Mouse (Mus musculus): Measurements from ENCODE around the gene Emd. TPM values are rescaled to one million over a fixed set of nuclear protein-coding genes. Genes with fewer than 3 reads are reported as not detected.
"Not testable (repeated sequence)": the region's sequence is repeated elsewhere in the genome, so short reads cannot be mapped to it uniquely, and the experiment has no call there.

Gene Emd
- 17.9 and 22.7 TPM in 2 replicates for polyA plus RNA-seq (2016; fragmentation: Nextera tagmentation; extraction: Ambion mirVana)

- H3K9me3 ChIP-seq, result no peaks in the 10 kb centered on the region
- peak; percentile 96 for DNase-seq (ENCODE audit: low spot score)
- 0 out of 2 replicates have a peak, but pooled peaks cover 5% of the 10 kb centered on the region for H3K4me1 ChIP-seq
- 26% methylated on average over 39 of the region's 39 CpGs for WGBS
- H3K27me3 ChIP-seq (ENCODE audit: insufficient read depth, poor library complexity, severe bottlenecking), result 0 out of 2 replicates have a peak, but pooled peaks cover 3% of the 10 kb centered on the region
- H3K27ac ChIP-seq, result peak within 1 kb of the TSS; percentile 91
- H3K36me3 ChIP-seq, result peaks cover 18% of the 10 kb centered on the region
- peak within 1 kb of the TSS; percentile 70 for H3K4me3 ChIP-seq
These were observed at the start of gene Emd for GRCm38 (mm10) chrX:74254153-74254887. TSS of gene Emd (plus strand) at chrX:74254687.

GRCm38 (mm10) chrX:74218496-74218895, 36.0 kb upstream of the Emd start:
- Histone ChIP-seq H3K4me3 (no peak overlapping the region), H3K27me3 (ENCODE audit: insufficient read depth, poor library complexity, severe bottlenecking) (no peaks in the 10 kb centered on the region), H3K27ac (no peak overlapping the region), H3K4me1 (no peaks in the 10 kb centered on the region), H3K9me3 (no peaks in the 10 kb centered on the region), H3K36me3 (peaks cover 14% of the 10 kb centered on the region)
- no peak for DNase-seq (ENCODE audit: low spot score)
- WGBS, result 91% methylated on average over 4 of the region's 4 CpGs

GRCm38 (mm10) chrX:74219449-74219848, 35.0 kb upstream of the Emd start:
- Histone ChIP-seq H3K36me3 (peaks cover 23% of the 10 kb centered on the region), H3K27ac (no peak overlapping the region), H3K4me3 (no peak overlapping the region), H3K9me3 (no peaks in the 10 kb centered on the region), H3K4me1 (no peaks in the 10 kb centered on the region), H3K27me3 (ENCODE audit: insufficient read depth, poor library complexity, severe bottlenecking) (no peaks in the 10 kb centered on the region)
- DNase-seq (ENCODE audit: low spot score), result no peak
- WGBS, result 53% methylated on average over 13 of the region's 13 CpGs

- H3K4me1 ChIP-seq; H3K27ac ChIP-seq; DNase-seq (ENCODE audit: low spot score); H3K4me3 ChIP-seq; H3K27me3 ChIP-seq (ENCODE audit: insufficient read depth, poor library complexity, severe bottlenecking); H3K9me3 ChIP-seq: not testable (repeated sequence)
- 56% methylated on average over 1 of the region's 1 CpGs for WGBS
- peaks cover 30% of the 10 kb centered on the region for H3K36me3 ChIP-seq
These were observed 34.4 kb upstream of the Emd start for GRCm38 (mm10) chrX:74220099-74220498.

DNA sequence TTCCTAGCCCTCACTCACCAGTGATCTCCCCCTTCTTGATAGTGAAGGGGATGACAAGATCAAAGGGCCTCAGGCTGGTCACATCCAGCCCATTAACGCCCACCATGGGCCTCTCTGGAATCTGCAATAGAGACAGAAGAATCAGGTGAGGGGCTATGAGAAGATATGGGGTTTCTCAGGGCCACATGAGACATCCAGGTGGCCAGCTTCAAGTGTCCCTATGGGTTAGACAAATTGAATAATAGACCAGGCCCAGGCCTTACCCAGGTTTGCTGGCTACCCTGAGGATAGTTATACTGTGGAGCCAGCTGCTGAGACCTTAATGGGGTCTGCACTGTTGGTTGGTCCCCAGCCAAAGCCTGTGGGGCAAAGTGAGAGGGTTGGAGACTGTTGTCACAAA, 24.4 kb upstream of the Emd start:
- Histone ChIP-seq H3K4me1 (no peaks in the 10 kb centered on the region), H3K4me3 (no peak overlapping the region), H3K36me3 (peaks cover 100% of the 10 kb centered on the region), H3K9me3 (no peaks in the 10 kb centered on the region), H3K27me3 (ENCODE audit: insufficient read depth, poor library complexity, severe bottlenecking) (no peaks in the 10 kb centered on the region), H3K27ac (no peak overlapping the region)
- DNase-seq (ENCODE audit: low spot score), result no peak
- WGBS, result 63% methylated on average over 1 of the region's 1 CpGs

GRCm38 (mm10) chrX:74233196-74233595, 21.3 kb upstream of the Emd start:
- Histone ChIP-seq H3K36me3 (peaks cover 97% of the 10 kb centered on the region), H3K4me1 (no peaks in the 10 kb centered on the region), H3K27me3 (ENCODE audit: insufficient read depth, poor library complexity, severe bottlenecking) (no peaks in the 10 kb centered on the region), H3K9me3 (no peaks in the 10 kb centered on the region), H3K4me3 (no peak overlapping the region), H3K27ac (no peak overlapping the region)
- WGBS, result 87% methylated on average over 5 of the region's 5 CpGs
- DNase-seq (ENCODE audit: low spot score), result no peak

GRCm38 (mm10) chrX:74240332-74240731, 14.2 kb upstream of the Emd start:
- WGBS, result 87% methylated on average over 4 of the region's 4 CpGs
- H3K27ac ChIP-seq, result no peak overlapping the region
- no peaks in the 10 kb centered on the region for H3K27me3 ChIP-seq (ENCODE audit: insufficient read depth, poor library complexity, severe bottlenecking)
- H3K4me3 ChIP-seq, result no peak overlapping the region
- peaks cover 83% of the 10 kb centered on the region for H3K36me3 ChIP-seq
- no peaks in the 10 kb centered on the region for H3K9me3 ChIP-seq
- DNase-seq (ENCODE audit: low spot score), result no peak
- H3K4me1 ChIP-seq, result no peaks in the 10 kb centered on the region

- no peak for DNase-seq (ENCODE audit: low spot score)
- no peaks in the 10 kb centered on the region for H3K27me3 ChIP-seq (ENCODE audit: insufficient read depth, poor library complexity, severe bottlenecking)
- H3K27ac ChIP-seq, result peak overlapping the region; percentile 85
- H3K36me3 ChIP-seq, result peaks cover 55% of the 10 kb centered on the region
- no peaks in the 10 kb centered on the region for H3K9me3 ChIP-seq
- WGBS, result 90% methylated on average over 2 of the region's 2 CpGs
- H3K4me1 ChIP-seq, result no peaks in the 10 kb centered on the region
- peak overlapping the region; percentile 70 for H3K4me3 ChIP-seq
These were observed 11.1 kb upstream of the Emd start for GRCm38 (mm10) chrX:74243396-74243795.

- Histone ChIP-seq H3K27ac (peak overlapping the region; percentile 85), H3K9me3 (no peaks in the 10 kb centered on the region), H3K4me3 (peak overlapping the region; percentile 70), H3K27me3 (ENCODE audit: insufficient read depth, poor library complexity, severe bottlenecking) (no peaks in the 10 kb centered on the region), H3K4me1 (no peaks in the 10 kb centered on the region), H3K36me3 (peaks cover 51% of the 10 kb centered on the region)
- DNase-seq (ENCODE audit: low spot score), result no peak
- 50% methylated on average over 3 of the region's 3 CpGs for WGBS
These were observed 10.7 kb upstream of the Emd start for GRCm38 (mm10) chrX:74243807-74244206.

- Histone ChIP-seq H3K4me3 (peak overlapping the region; percentile 70), H3K27ac (peak overlapping the region; percentile 92), H3K9me3 (no peaks in the 10 kb centered on the region), H3K4me1 (no peaks in the 10 kb centered on the region), H3K27me3 (ENCODE audit: insufficient read depth, poor library complexity, severe bottlenecking) (no peaks in the 10 kb centered on the region), H3K36me3 (peaks cover 43% of the 10 kb centered on the region)
- 26% methylated on average over 3 of the region's 3 CpGs for WGBS
- peak; percentile 89 for DNase-seq (ENCODE audit: low spot score)
These were observed 9.8 kb upstream of the Emd start for GRCm38 (mm10) chrX:74244614-74245083.

DNA sequence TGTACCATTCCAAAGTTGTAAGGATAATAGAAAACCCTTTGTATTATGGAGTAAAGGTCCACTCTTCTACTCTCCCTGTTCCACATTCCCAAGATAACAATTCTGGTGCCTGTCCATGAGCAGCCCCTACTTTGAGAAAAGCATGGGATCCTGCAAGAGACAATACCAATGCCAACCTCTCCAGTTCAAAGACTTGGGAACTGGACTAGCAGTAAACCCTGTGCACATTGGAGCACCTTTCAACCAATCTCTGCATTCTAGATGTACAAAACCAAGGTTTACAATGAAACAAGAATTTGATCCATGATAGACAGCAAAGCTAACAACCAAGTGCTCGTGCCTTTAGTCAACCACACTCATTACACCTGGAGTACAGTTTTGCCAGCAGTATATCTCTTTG, 9.4 kb upstream of the Emd start:
- WGBS, result 29% methylated on average over 1 of the region's 1 CpGs
- Histone ChIP-seq H3K36me3 (peaks cover 38% of the 10 kb centered on the region), H3K4me3 (peak overlapping the region; percentile 70), H3K4me1 (no peaks in the 10 kb centered on the region), H3K27ac (peak overlapping the region; percentile 92), H3K9me3 (no peaks in the 10 kb centered on the region), H3K27me3 (ENCODE audit: insufficient read depth, poor library complexity, severe bottlenecking) (no peaks in the 10 kb centered on the region)
- no peak for DNase-seq (ENCODE audit: low spot score)

DNA sequence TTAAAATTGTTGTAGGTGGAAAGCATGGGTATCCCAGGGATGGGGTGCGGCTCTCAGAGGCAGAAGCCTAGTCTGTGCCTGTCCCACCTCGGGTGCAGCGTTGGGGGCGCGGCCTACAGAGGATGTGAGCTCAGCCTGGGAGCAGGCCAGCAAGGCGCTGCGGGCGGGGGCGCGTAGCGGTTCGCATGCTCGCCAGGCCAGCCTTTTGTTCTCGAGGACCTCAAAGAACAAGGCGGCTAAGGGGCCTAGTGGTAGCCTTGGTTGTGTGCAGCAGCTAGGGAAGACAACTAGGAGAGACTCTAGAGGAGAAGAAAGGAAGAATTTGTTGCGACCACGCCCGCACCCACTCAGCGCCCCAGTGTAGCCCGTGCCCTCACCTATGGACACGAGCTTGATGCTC, 8.8 kb upstream of the Emd start:
- 20% methylated on average over 21 of the region's 21 CpGs for WGBS
- Histone ChIP-seq H3K27ac (peak overlapping the region; percentile 92), H3K36me3 (peaks cover 32% of the 10 kb centered on the region), H3K27me3 (ENCODE audit: insufficient read depth, poor library complexity, severe bottlenecking) (no peaks in the 10 kb centered on the region), H3K4me3 (peak overlapping the region; percentile 70), H3K9me3 (no peaks in the 10 kb centered on the region), H3K4me1 (no peaks in the 10 kb centered on the region)
- DNase-seq (ENCODE audit: low spot score), result peak; percentile 85

DNA sequence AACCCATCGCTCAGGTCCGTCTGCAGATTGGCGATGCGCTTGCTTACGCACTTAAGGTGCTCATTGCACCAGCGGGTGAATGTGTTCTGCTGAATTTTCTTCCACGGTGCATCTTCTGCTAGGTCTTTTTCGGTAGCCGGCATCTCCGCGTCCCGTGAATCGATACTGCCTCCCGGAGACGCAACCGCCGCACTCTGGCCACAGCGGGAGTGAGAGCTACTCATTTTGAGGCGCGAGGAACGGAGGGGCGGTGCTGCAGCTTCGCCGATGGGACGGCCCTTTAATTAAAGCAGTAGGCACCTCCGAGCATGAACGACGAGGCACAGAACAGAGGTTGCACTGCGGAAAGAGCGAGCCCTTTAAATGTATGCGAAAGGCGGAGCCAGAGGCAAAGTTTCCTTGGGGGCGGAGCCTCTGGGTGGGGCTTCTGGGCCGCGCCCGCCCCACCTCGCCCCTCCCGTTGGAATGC, 8.2 kb upstream of the Emd start:
- peak; percentile 96 for DNase-seq (ENCODE audit: low spot score)
- Histone ChIP-seq H3K4me3 (peak overlapping the region; percentile 70), H3K9me3 (no peaks in the 10 kb centered on the region), H3K27me3 (ENCODE audit: insufficient read depth, poor library complexity, severe bottlenecking) (no peaks in the 10 kb centered on the region), H3K27ac (peak overlapping the region; percentile 92), H3K36me3 (peaks cover 27% of the 10 kb centered on the region), H3K4me1 (no peaks in the 10 kb centered on the region)
- 18% methylated on average over 37 of the region's 38 CpGs for WGBS

Data from heart, embryonic 10.5 days (tissue).